Mouse (Mus musculus) left cerebral cortex, postnatal 4 days (tissue): Measurements from ENCODE around the gene Kif18a. TPM values are rescaled to one million over a fixed set of nuclear protein-coding genes. Genes with fewer than 3 reads are reported as not detected.

ENCODE experiments used
- DNase-seq: peaks from one replicate; pipeline ENCODE4 v3.0.0-alpha.2; 2022
- intact Hi-C: fragments of 180-260 bp; cut with DNase I; formaldehyde crosslinking; loops from one replicate; pipeline ENCODE4 v1.15.1; 2025
- total RNA-seq, 2 experiments: library from RNA; stranded (reverse); gene quantifications; 2 replicates each; pipeline ENCODE4 v1.2.3; 2021

Gene Kif18a
- total RNA-seq = 1 to 10 TPM; 2.2 to 2.9 TPM

GRCm38 (mm10) chr2:109280600-109281340, at the start of gene Kif18a, which contains the start of gene Mettl15:
Gene Kif18a (plus strand): TSS chr2:109280738.
Gene Mettl15 (minus strand): TSS chr2:109280748.
- DNase-seq = peak; percentile 96
- intact Hi-C loops = loop anchor here (5.0 kb wide), 1 partner anchor 397 kb away; no protein-coding TSS in a partner anchor

- intact Hi-C loops = no loop called here
- DNase-seq = no peak
These were observed 46.7 kb upstream of the Kif18a start for GRCm38 (mm10) chr2:109233876-109234275.

- no peak for DNase-seq
- intact Hi-C loops = no loop called here
These were observed 44.8 kb upstream of the Kif18a start for GRCm38 (mm10) chr2:109235741-109236140.

- no peak for DNase-seq
- intact Hi-C loops = no loop called here
These were observed 38.6 kb upstream of the Kif18a start for GRCm38 (mm10) chr2:109241947-109242346.

GRCm38 (mm10) chr2:109262779-109263178, 17.8 kb upstream of the Kif18a start:
- DNase-seq = no peak
- intact Hi-C loops = no loop called here

GRCm38 (mm10) chr2:109273098-109273497, 7.4 kb upstream of the Kif18a start:
- intact Hi-C loops = no loop called here
- DNase-seq = no peak

GRCm38 (mm10) chr2:109277593-109277992, 2.9 kb upstream of the Kif18a start:
- intact Hi-C loops = no loop called here
- DNase-seq = no peak

GRCm38 (mm10) chr2:109278036-109278435, 2.5 kb upstream of the Kif18a start:
- DNase-seq = peak; percentile 27
- intact Hi-C loops = no loop called here

GRCm38 (mm10) chr2:109280272-109280599, 302 bp upstream of the Kif18a start:
- DNase-seq = no peak
- intact Hi-C loops = loop anchor here (5.0 kb wide), 1 partner anchor 397 kb away; no protein-coding TSS in a partner anchor

GRCm38 (mm10) chr2:109281341-109281690, 778 bp downstream of the Kif18a start:
- intact Hi-C loops = loop anchor here (5.0 kb wide), 1 partner anchor 396 kb away; no protein-coding TSS in a partner anchor
- DNase-seq = no peak

- DNase-seq = no peak
- intact Hi-C loops = loop anchor here (5.0 kb wide), 1 partner anchor 393 kb away; no protein-coding TSS in a partner anchor
These were observed 3.6 kb downstream of the Kif18a start for GRCm38 (mm10) chr2:109284121-109284520.

- no peak for DNase-seq
- intact Hi-C loops = no loop called here
These were observed 8.8 kb downstream of the Kif18a start for GRCm38 (mm10) chr2:109289327-109289726.

GRCm38 (mm10) chr2:109296264-109296663, 15.7 kb downstream of the Kif18a start:
- no peak for DNase-seq
- intact Hi-C loops = no loop called here

- DNase-seq = no peak
- intact Hi-C loops = no loop called here
These were observed 17.6 kb downstream of the Kif18a start for GRCm38 (mm10) chr2:109298160-109298559.

GRCm38 (mm10) chr2:109302234-109302633, 21.7 kb downstream of the Kif18a start:
- DNase-seq = no peak
- intact Hi-C loops = no loop called here

GRCm38 (mm10) chr2:109303638-109304037, 23.1 kb downstream of the Kif18a start:
- DNase-seq = no peak
- intact Hi-C loops = no loop called here

GRCm38 (mm10) chr2:109311369-109311768, 30.8 kb downstream of the Kif18a start:
- DNase-seq = no peak
- intact Hi-C loops = no loop called here

GRCm38 (mm10) chr2:109331807-109332206, 51.3 kb downstream of the Kif18a start:
- intact Hi-C loops = no loop called here
- no peak for DNase-seq

GRCm38 (mm10) chr2:109334237-109334636, 53.7 kb downstream of the Kif18a start:
- intact Hi-C loops = no loop called here
- DNase-seq = no peak

GRCm38 (mm10) chr2:109335765-109336164, 55.2 kb downstream of the Kif18a start:
- intact Hi-C loops = no loop called here

GRCm38 (mm10) chr2:109345386-109345785, 64.8 kb downstream of the Kif18a start:
- DNase-seq = no peak
- intact Hi-C loops = no loop called here

More at GRCm38 (mm10) chr2:109335765-109336164, 55.2 kb downstream of the Kif18a start:
- DNase-seq = no peak

- no peak for DNase-seq
- intact Hi-C loops = no loop called here
These were observed 68.2 kb downstream of the Kif18a start for GRCm38 (mm10) chr2:109348742-109349141.
